Mouse (Mus musculus) myocyte (in vitro differentiated cells): ENCODE measurements around the gene Msh3. TPM values are rescaled to one million over a fixed set of nuclear protein-coding genes. Genes with fewer than 3 reads are reported as not detected.

Experiments used
- H3K27me3 ChIP-seq: one replicate; pipeline ENCODE4 v1.6.1; 2011; ENCODE audit not compliant: control insufficient read depth, insufficient read depth, insufficient read length
- H3K36me3 ChIP-seq: one replicate; pipeline ENCODE4 v1.6.1; 2011; ENCODE audit not compliant: control insufficient read depth, insufficient read depth
- H3K4me2 ChIP-seq: one replicate; pipeline ENCODE4 v1.6.1; 2011; ENCODE audit warnings: low read depth, control low read depth
- H3K4me3 ChIP-seq: one replicate; pipeline ENCODE4 v1.5.1; 2011; ENCODE audit warnings: mild to moderate bottlenecking, control low read depth, moderate library complexity
- H3K79me2 ChIP-seq: one replicate; pipeline ENCODE4 v1.6.1; 2011; ENCODE audit not compliant: control insufficient read depth, insufficient read depth
- H3ac ChIP-seq: one replicate; pipeline ENCODE4 v1.6.1; 2011; ENCODE audit not compliant: control insufficient read depth, insufficient read length
- CEBPB ChIP-seq: IDR thresholded peaks from 2 replicates; pipeline ENCODE4 v1.6.1; 2011; ENCODE audit warnings: mild to moderate bottlenecking, moderate library complexity; ENCODE audit not compliant: poor library complexity, insufficient read depth, severe bottlenecking
- E2F4 ChIP-seq: IDR thresholded peaks from one replicate; pipeline ENCODE4 v1.6.1; 2011; ENCODE audit warnings: mild to moderate bottlenecking, control low read depth, moderate library complexity; ENCODE audit not compliant: insufficient read depth
- MAX ChIP-seq: IDR thresholded peaks from one replicate; pipeline ENCODE4 v1.6.1; 2011; ENCODE audit warnings: low read depth, mild to moderate bottlenecking, control low read depth
- MYOD1 ChIP-seq, 3 experiments: IDR thresholded peaks; one replicate each; pipeline ENCODE4 v1.6.1; 2011; ENCODE audit warnings: control low read depth in 2 of 3, low read depth in 2 of 3, mild to moderate bottlenecking in 2 of 3, moderate library complexity in 1 of 3; ENCODE audit not compliant: insufficient read length in 2 of 3, control insufficient read depth in 1 of 3
- MYOG ChIP-seq, 3 experiments: IDR thresholded peaks; one replicate each; pipeline ENCODE4 v1.6.1; 2011; ENCODE audit warnings: control low read depth in 2 of 3, low read depth in 2 of 3, mild to moderate bottlenecking in 2 of 3; ENCODE audit not compliant: insufficient read length in 2 of 3, control insufficient read depth in 1 of 3, insufficient read depth in 1 of 3
- POLR2A ChIP-seq: IDR thresholded peaks from one replicate; pipeline ENCODE4 v1.6.1; 2011; ENCODE audit warnings: low read depth, mild to moderate bottlenecking, control low read depth, moderate library complexity; ENCODE audit not compliant: insufficient read length
- POLR2AphosphoS2 ChIP-seq: IDR thresholded peaks from one replicate; pipeline ENCODE4 v1.6.1; 2011; ENCODE audit warnings: low read depth, control low read depth; ENCODE audit not compliant: insufficient read length
- REST ChIP-seq: IDR thresholded peaks from one replicate; pipeline ENCODE4 v1.6.1; 2011; ENCODE audit warnings: mild to moderate bottlenecking, control low read depth, moderate library complexity; ENCODE audit not compliant: insufficient read depth, insufficient read length
- SRF ChIP-seq: IDR thresholded peaks from one replicate; pipeline ENCODE4 v1.6.1; 2011; ENCODE audit warnings: low read depth; ENCODE audit not compliant: control insufficient read depth, insufficient read length
- TCF12 ChIP-seq: IDR thresholded peaks from one replicate; pipeline ENCODE4 v1.6.1; 2011; ENCODE audit warnings: mild to moderate bottlenecking, control low read depth; ENCODE audit not compliant: poor library complexity, insufficient read depth, severe bottlenecking
- TCF3 ChIP-seq: IDR thresholded peaks from one replicate; pipeline ENCODE4 v1.6.1; 2011; ENCODE audit warnings: low read depth, control low read depth; ENCODE audit not compliant: insufficient read length
- USF1 ChIP-seq: IDR thresholded peaks from one replicate; pipeline ENCODE4 v1.6.1; 2011; ENCODE audit warnings: low read depth, mild to moderate bottlenecking, control low read depth, moderate library complexity
- polyA plus RNA-seq: library from polyadenylated mRNA; unstranded; fragments of >200 nt; fragmentation: generic; extraction: Trizol; gene quantifications from one replicate; pipeline ENCODE4 v1.2.1, GENCODE M21; 2012; ENCODE audit warnings: missing spikeins

Msh3 gene
- polyA plus RNA-seq, 1 experiment = 2.5 TPM

- TF ChIP-seq TCF12 (no peak), SRF (no peak), TCF3 (no peak), MYOD1 (IDR thresholded peaks at IDR 0.05; ENCODE audit: control insufficient read depth in 1 of 3, insufficient read length in 2 of 3, low read depth in 2 of 3) (no peak), CEBPB (no peak), MYOG (IDR thresholded peaks at IDR 0.05; ENCODE audit: control insufficient read depth in 1 of 3, insufficient read depth in 1 of 3, insufficient read length in 2 of 3, low read depth in 2 of 3) (no peak), MAX (no peak), REST (no peak), POLR2A (no peak), USF1 (no peak), POLR2AphosphoS2 (no peak), E2F4 (no peak)
- Histone ChIP-seq H3K79me2 (no peaks in the 10 kb centered on the region), H3ac (no peak overlapping the region), H3K27me3 (no peaks in the 10 kb centered on the region), H3K4me2 (no peak overlapping the region), H3K36me3 (no peaks in the 10 kb centered on the region), H3K4me3 (no peak overlapping the region)
Measured at GRCm38 (mm10) chr13:92244731-92245130, 110.1 kb downstream of the Msh3 start.

- Histone ChIP-seq H3K36me3 (no peaks in the 10 kb centered on the region), H3K4me3 (no peak overlapping the region), H3K4me2 (peak overlapping the region; percentile 40), H3K79me2 (no peaks in the 10 kb centered on the region), H3ac (no peak overlapping the region), H3K27me3 (no peaks in the 10 kb centered on the region)
- TF ChIP-seq MYOD1 (IDR thresholded peaks at IDR 0.05; ENCODE audit: control insufficient read depth in 1 of 3, insufficient read length in 2 of 3, low read depth in 2 of 3) (peak in 2 of 3 experiments; percentile 55 to 88), MYOG (IDR thresholded peaks at IDR 0.05; ENCODE audit: control insufficient read depth in 1 of 3, insufficient read depth in 1 of 3, insufficient read length in 2 of 3, low read depth in 2 of 3) (peak in 2 of 3 experiments; percentile 39 to 72), CEBPB (no peak), MAX (no peak), E2F4 (no peak), REST (no peak)
Measured at GRCm38 (mm10) chr13:92241426-92241825, 113.4 kb downstream of the Msh3 start.

DNA sequence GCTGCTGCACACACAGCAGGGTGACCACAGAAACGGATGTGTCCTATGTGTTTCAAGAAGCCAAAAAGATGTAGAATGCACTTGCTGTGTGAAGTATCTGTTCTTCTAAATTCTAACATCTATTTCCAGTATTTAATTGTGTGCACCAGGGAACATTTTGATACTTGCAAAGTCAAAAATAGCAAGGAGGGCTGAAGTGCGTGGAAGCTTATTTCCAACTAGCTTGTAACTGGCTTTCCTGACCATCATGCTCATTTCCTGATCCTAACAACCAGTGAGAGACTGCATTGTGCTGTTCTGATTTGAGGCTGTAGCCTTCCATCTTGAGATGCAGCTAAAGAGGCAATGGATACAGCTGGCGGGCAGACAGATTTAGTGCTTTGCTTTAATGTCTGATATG is 116.9 kb downstream of the Msh3 start:
- no peaks in the 10 kb centered on the region for H3K79me2 ChIP-seq
- no peaks in the 10 kb centered on the region for H3K36me3 ChIP-seq
- TF ChIP-seq MYOG (IDR thresholded peaks at IDR 0.05; ENCODE audit: control insufficient read depth in 1 of 3, insufficient read depth in 1 of 3, insufficient read length in 2 of 3, low read depth in 2 of 3) (no peak), MAX (no peak), USF1 (no peak)
- H3ac ChIP-seq = no peak overlapping the region
- H3K4me3 ChIP-seq = no peak overlapping the region
- no peaks in the 10 kb centered on the region for H3K27me3 ChIP-seq
- no peak overlapping the region for H3K4me2 ChIP-seq

GRCm38 (mm10) chr13:92237016-92237415 is 117.8 kb downstream of the Msh3 start:
- TF ChIP-seq MAX = no peak
- TF ChIP-seq POLR2A = no peak
- TF ChIP-seq TCF3 = no peak
- TF ChIP-seq POLR2AphosphoS2 = no peak
- TF ChIP-seq SRF = no peak
- TF ChIP-seq USF1 = no peak
- TF ChIP-seq E2F4 = no peak
- Histone ChIP-seq H3K4me2 (no peak overlapping the region), H3K36me3 (no peaks in the 10 kb centered on the region), H3K4me3 (no peak overlapping the region), H3K27me3 (no peaks in the 10 kb centered on the region), H3K79me2 (no peaks in the 10 kb centered on the region), H3ac (no peak overlapping the region)

- Histone ChIP-seq H3K79me2 (no peaks in the 10 kb centered on the region), H3K36me3 (no peaks in the 10 kb centered on the region), H3ac (no peak overlapping the region), H3K27me3 (no peaks in the 10 kb centered on the region), H3K4me2 (no peak overlapping the region), H3K4me3 (no peak overlapping the region)
- TF ChIP-seq MYOG (IDR thresholded peaks at IDR 0.05; ENCODE audit: control insufficient read depth in 1 of 3, insufficient read depth in 1 of 3, insufficient read length in 2 of 3, low read depth in 2 of 3) = no peak
- no peak for TF ChIP-seq SRF
- no peak for TF ChIP-seq MYOD1 (IDR thresholded peaks at IDR 0.05; ENCODE audit: control insufficient read depth in 1 of 3, insufficient read length in 2 of 3, low read depth in 2 of 3)
- no peak for TF ChIP-seq MAX
- no peak for TF ChIP-seq TCF3
- no peak for TF ChIP-seq TCF12
Measured at GRCm38 (mm10) chr13:92232076-92232938, 122.5 kb downstream of the Msh3 start.
